Mouse (Mus musculus) intestine, embryonic 14.5 days (tissue): ENCODE measurements around the gene Camta1. TPM values are rescaled to one million over a fixed set of nuclear protein-coding genes. Genes with fewer than 3 reads are reported as not detected.

Experiments used
- ATAC-seq: fragments of 200-750 bp; cut with Nextera tagmentation; replicated peaks from 2 replicates; pipeline ENCODE4 v1.8.0; 2017; ENCODE audit warnings: low read depth, moderate number of reproducible peaks, moderate TSS enrichment, moderate library complexity; ENCODE audit not compliant: low FRiP score, low TSS enrichment
- DNase-seq: peaks from one replicate; pipeline ENCODE4 v3.0.0-alpha.2; 2018; ENCODE audit warnings: low spot score
- H3K27ac ChIP-seq: fragments of 300-500 bp; sonication (generic); 2 replicates; pipeline ENCODE4 v1.5.1; 2014; ENCODE audit warnings: low read depth, mild to moderate bottlenecking, control low read depth
- H3K27me3 ChIP-seq: fragments of 300-500 bp; sonication (generic); replicated peaks from 2 replicates; pipeline ENCODE4 v1.6.1; 2014; ENCODE audit warnings: low read length, control low read depth; ENCODE audit not compliant: control insufficient read depth, insufficient read depth
- H3K36me3 ChIP-seq: fragments of 300-500 bp; sonication (generic); 2 replicates; pipeline ENCODE4 v1.6.1; 2014; ENCODE audit warnings: low read length, control low read depth; ENCODE audit not compliant: control insufficient read depth, insufficient read depth
- H3K4me1 ChIP-seq: fragments of 300-500 bp; sonication (generic); replicated peaks from 2 replicates; pipeline ENCODE4 v1.6.1; 2014; ENCODE audit warnings: low read length, control low read depth, mixed read lengths; ENCODE audit not compliant: control insufficient read depth, insufficient read depth
- H3K4me2 ChIP-seq: fragments of 300-500 bp; sonication (generic); 2 replicates; pipeline ENCODE4 v1.6.1; 2014; ENCODE audit warnings: low read length
- H3K4me3 ChIP-seq: fragments of 300-500 bp; sonication (generic); 2 replicates; pipeline ENCODE4 v1.5.1; 2014; ENCODE audit warnings: low read depth, low read length, control low read depth, mixed read lengths
- H3K9ac ChIP-seq: fragments of 300-500 bp; sonication (generic); 2 replicates; pipeline ENCODE4 v1.6.1; 2014; ENCODE audit warnings: mild to moderate bottlenecking, low read length
- H3K9me3 ChIP-seq: fragments of 300-500 bp; sonication (generic); 2 replicates; pipeline ENCODE4 v1.6.1; 2016; ENCODE audit warnings: low read length, control low read depth; ENCODE audit not compliant: control insufficient read depth
- WGBS: fragments of 180-500 bp; shearing (Covaris S2); extraction: QIAGEN DNeasy Blood & Tissue Kit; methylation state at CpG from one replicate; pipeline ENCODE4 v1.1.7; 2014; 5-methylcytosine and 5-hydroxymethylcytosine counted together
- polyA plus RNA-seq: library from polyadenylated mRNA; unstranded; fragments of >200 nt; fragmentation: Nextera tagmentation; extraction: Ambion mirVana; gene quantifications from 2 replicates; pipeline ENCODE4 v1.2.1, GENCODE M21; 2014

Camta1 gene
- polyA plus RNA-seq, 1 experiment from 2014 or later: 88.1 TPM

DNA sequence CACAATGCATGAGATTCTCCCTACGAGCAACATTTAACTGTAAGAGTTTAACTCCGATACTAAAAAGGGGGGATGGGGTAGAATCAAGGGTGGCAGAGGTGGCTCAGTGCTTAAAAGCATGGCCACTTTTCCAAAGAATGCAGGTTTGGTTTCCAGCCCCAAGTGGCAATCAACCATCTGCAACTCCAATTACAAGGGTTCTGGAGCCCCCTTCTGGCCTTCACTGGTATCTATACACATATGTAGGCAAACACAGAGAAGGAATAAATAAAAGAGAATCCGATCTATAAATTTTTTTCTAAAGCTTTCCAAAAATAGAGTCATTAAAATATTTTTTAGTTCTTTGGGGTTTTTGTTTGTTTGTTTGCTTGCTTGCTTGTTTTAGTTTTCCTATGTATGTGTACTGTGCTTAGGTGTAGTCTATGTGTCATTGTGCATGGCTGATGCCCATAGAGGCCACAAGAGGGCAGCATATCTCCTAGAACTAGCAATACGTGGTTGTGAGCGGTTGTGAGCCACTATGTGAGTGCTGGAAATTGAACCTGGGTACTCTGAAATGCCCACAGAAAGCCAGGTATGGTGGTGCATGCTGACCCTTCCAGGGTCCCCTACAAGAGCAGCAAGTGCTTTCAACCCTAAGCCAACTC is 18.5 kb upstream of the Camta1 start:
- no peaks in the 10 kb centered on the region for H3K36me3 ChIP-seq
- no peak overlapping the region for H3K27ac ChIP-seq
- WGBS: 82% methylated on average over 5 of the region's 5 CpGs
- no peak for DNase-seq
- no peak overlapping the region for H3K9ac ChIP-seq
- H3K9me3 ChIP-seq: 0 out of 2 replicates have a peak, but pooled peaks cover 3% of the 10 kb centered on the region
- no peak overlapping the region for H3K4me2 ChIP-seq
- no peak overlapping the region for H3K4me3 ChIP-seq
- 0 out of 2 replicates have a peak, but pooled peaks cover 6% of the 10 kb centered on the region for H3K27me3 ChIP-seq
- no peaks in the 10 kb centered on the region for H3K4me1 ChIP-seq
- no peak for ATAC-seq

- H3K9ac ChIP-seq: no peak overlapping the region
- no peak overlapping the region for H3K4me2 ChIP-seq
- H3K4me1 ChIP-seq: no peaks in the 10 kb centered on the region
- no peaks in the 10 kb centered on the region for H3K36me3 ChIP-seq
- 0 out of 2 replicates have a peak, but pooled peaks cover 3% of the 10 kb centered on the region for H3K9me3 ChIP-seq
- DNase-seq: no peak
- no peak overlapping the region for H3K27ac ChIP-seq
- ATAC-seq: no peak
- 0 out of 2 replicates have a peak, but pooled peaks cover 6% of the 10 kb centered on the region for H3K27me3 ChIP-seq
- no peak overlapping the region for H3K4me3 ChIP-seq
- WGBS: 53% methylated on average over 14 of the region's 14 CpGs
These were observed 14.7 kb upstream of the Camta1 start for GRCm38 (mm10) chr4:151876400-151876799.

DNA sequence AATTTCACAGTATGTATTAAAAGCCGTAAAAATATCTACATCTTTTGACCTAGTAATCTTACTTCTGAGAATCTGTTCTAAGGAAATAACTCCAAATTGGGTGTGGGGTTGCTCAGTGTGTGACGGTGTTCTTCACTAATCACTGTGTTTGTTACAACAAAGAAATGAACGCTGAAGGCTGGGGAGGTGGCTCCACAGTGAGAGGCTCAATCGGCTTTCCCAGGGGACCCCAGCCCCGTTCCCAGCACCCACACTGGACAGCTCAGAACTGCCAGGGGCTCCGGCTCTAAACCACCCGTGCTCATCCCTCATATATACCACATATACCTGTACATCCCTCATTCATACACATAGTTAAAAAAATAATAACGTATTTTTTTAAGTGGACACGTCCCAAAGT is 1.8 kb upstream of the Camta1 start:
- ATAC-seq (no peak), DNase-seq (no peak)
- H3K27me3 ChIP-seq: 0 out of 2 replicates have a peak, but pooled peaks cover 2% of the 10 kb centered on the region
- 59% methylated on average over 9 of the region's 9 CpGs for WGBS
- H3K27ac ChIP-seq: no peak overlapping the region
- peaks cover 13% of the 10 kb centered on the region for H3K4me1 ChIP-seq
- H3K4me2 ChIP-seq: peak overlapping the region; percentile 82
- no peaks in the 10 kb centered on the region for H3K9me3 ChIP-seq
- H3K36me3 ChIP-seq: 0 out of 2 replicates have a peak, but pooled peaks cover 3% of the 10 kb centered on the region
- H3K4me3 ChIP-seq: no peak overlapping the region
- H3K9ac ChIP-seq: no peak overlapping the region

GRCm38 (mm10) chr4:151861471-151861805 is 238 bp downstream of the Camta1 start:
- no peak for ATAC-seq

DNA sequence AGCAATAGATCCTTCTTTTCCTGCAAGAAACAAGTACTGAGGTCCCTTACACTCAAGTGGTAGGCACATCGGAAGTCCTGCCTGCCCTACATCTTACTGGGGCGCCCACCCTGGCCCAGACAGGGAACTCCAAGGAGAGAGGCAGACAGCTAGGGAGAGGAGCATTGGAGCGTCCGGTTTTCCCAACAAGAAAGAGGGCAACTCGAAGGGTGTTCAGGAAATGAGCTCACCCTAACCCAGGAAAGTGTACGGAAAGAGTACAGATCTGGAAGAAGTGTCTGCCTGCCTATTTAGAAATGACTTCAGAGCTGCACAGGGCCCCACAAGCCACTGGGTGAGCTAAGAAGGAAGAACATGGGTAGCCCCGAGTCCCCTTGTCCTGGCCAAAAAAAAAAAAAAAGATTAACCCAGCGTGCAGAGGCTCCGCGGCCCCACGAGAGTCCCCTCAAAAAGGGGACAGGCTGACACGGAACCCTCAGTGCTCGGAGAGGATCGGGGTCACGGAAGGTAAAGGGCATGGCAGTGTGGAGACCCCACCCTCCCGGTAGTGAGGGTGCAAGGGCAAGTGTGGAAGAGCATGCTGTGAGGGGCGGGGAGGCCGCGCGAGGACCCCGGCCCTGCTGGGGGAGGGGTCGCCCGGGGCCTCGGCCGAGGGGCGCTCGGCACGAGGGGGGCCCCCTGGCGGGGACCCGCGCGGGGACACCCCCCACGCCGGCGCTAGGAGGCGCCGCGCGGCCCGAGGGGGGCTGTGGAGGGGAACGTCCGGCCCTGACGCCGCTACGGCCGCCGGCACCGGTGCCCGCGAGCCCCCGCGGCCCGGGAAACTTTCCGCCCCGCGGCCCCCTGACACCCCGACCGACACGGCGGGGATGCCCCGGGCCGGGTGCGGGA is 990 bp downstream of the Camta1 start:
- peak; percentile 71 for DNase-seq
- Histone ChIP-seq H3K36me3 (0 out of 2 replicates have a peak, but pooled peaks cover 11% of the 10 kb centered on the region), H3K27me3 (no peaks in the 10 kb centered on the region), H3K4me1 (peaks cover 13% of the 10 kb centered on the region), H3K4me2 (peak overlapping the region; percentile 68), H3K4me3 (peak overlapping the region; percentile 73), H3K9ac (peak overlapping the region; percentile 74), H3K27ac (peak overlapping the region; percentile 65), H3K9me3 (no peaks in the 10 kb centered on the region)
- no peak for ATAC-seq
- WGBS: 1% methylated on average over 38 of the region's 63 CpGs

More at GRCm38 (mm10) chr4:151861471-151861805, 238 bp downstream of the Camta1 start:
- WGBS: 1% methylated on average over 31 of the region's 58 CpGs
- H3K4me2 ChIP-seq: peak overlapping the region; percentile 68
- peak; percentile 100 for DNase-seq
- H3K27ac ChIP-seq: peak overlapping the region; percentile 65; the same call in 1 of the 2 replicates
- no peaks in the 10 kb centered on the region for H3K9me3 ChIP-seq
- peak overlapping the region; percentile 73 for H3K4me3 ChIP-seq
- H3K36me3 ChIP-seq: 0 out of 2 replicates have a peak, but pooled peaks cover 9% of the 10 kb centered on the region
- H3K9ac ChIP-seq: peak overlapping the region; percentile 74
- H3K27me3 ChIP-seq: no peaks in the 10 kb centered on the region
- H3K4me1 ChIP-seq: peaks cover 13% of the 10 kb centered on the region

DNA sequence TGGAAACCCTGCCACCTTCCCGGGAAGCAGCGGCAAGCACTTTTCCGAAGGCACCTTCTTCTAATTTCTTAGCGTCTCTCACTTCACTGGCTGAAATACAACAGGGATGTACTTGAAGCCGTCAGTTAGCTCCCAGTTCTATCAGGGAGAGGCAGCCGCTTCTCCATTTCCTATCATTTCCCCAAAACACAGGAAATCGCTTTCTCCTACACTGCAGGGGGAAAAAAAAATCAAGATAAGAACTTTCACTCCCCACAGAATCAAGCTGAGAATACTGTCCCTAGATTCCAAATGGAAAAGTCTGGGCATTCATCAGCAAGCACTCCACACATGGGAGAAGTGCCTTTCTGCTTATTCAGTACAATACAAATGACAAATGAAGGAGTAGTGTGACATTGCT is 2.4 kb downstream of the Camta1 start:
- no peak for DNase-seq
- H3K4me2 ChIP-seq: no peak overlapping the region
- WGBS: 85% methylated on average over 7 of the region's 7 CpGs
- no peak for ATAC-seq
- H3K9ac ChIP-seq: no peak overlapping the region
- H3K9me3 ChIP-seq: no peaks in the 10 kb centered on the region
- no peak overlapping the region for H3K4me3 ChIP-seq
- H3K27me3 ChIP-seq: no peaks in the 10 kb centered on the region
- 0 out of 2 replicates have a peak, but pooled peaks cover 11% of the 10 kb centered on the region for H3K36me3 ChIP-seq
- peaks cover 13% of the 10 kb centered on the region for H3K4me1 ChIP-seq
- H3K27ac ChIP-seq: no peak overlapping the region

- H3K4me2 ChIP-seq: no peak overlapping the region
- 0 out of 2 replicates have a peak, but pooled peaks cover 9% of the 10 kb centered on the region for H3K36me3 ChIP-seq
- 0 out of 2 replicates have a peak, but pooled peaks cover 3% of the 10 kb centered on the region for H3K4me1 ChIP-seq
- H3K27me3 ChIP-seq: no peaks in the 10 kb centered on the region
- 74% methylated on average over 3 of the region's 3 CpGs for WGBS
- H3K27ac ChIP-seq: no peak overlapping the region
- DNase-seq (no peak), ATAC-seq (no peak)
- H3K9me3 ChIP-seq: no peaks in the 10 kb centered on the region
- H3K9ac ChIP-seq: no peak overlapping the region
- no peak overlapping the region for H3K4me3 ChIP-seq
These were observed 7.7 kb downstream of the Camta1 start for GRCm38 (mm10) chr4:151853949-151854348.

- Histone ChIP-seq H3K27ac (no peak overlapping the region), H3K4me3 (no peak overlapping the region), H3K27me3 (no peaks in the 10 kb centered on the region), H3K4me1 (0 out of 2 replicates have a peak, but pooled peaks cover 3% of the 10 kb centered on the region), H3K36me3 (no peaks in the 10 kb centered on the region), H3K9me3 (no peaks in the 10 kb centered on the region), H3K9ac (no peak overlapping the region), H3K4me2 (no peak overlapping the region)
- DNase-seq (peak; percentile 55), ATAC-seq (no peak)
- 50% methylated on average over 2 of the region's 2 CpGs for WGBS
These were observed 10.5 kb downstream of the Camta1 start for GRCm38 (mm10) chr4:151851179-151851578.
